Mouse (Mus musculus) lung, embryonic 16.5 days (tissue): Measurements from ENCODE around the gene Vegfd. TPM values are rescaled to one million over a fixed set of nuclear protein-coding genes. Genes with fewer than 3 reads are reported as not detected.

Experiments used
- ATAC-seq: fragments of 200-750 bp; cut with Nextera tagmentation; 2 replicates; pipeline ENCODE4 v1.8.0; 2017; ENCODE audit warnings: low read depth, mild to moderate bottlenecking, moderate library complexity
- H3K27ac ChIP-seq: fragments of 300-500 bp; sonication (generic); 2 replicates; pipeline ENCODE4 v1.5.1; 2014; ENCODE audit warnings: mild to moderate bottlenecking, control low read depth, low read length
- H3K27me3 ChIP-seq: fragments of 300-500 bp; sonication (generic); 2 replicates; pipeline ENCODE4 v1.6.1; 2014; ENCODE audit warnings: low read depth, low read length, mixed read lengths; ENCODE audit not compliant: control insufficient read depth, insufficient read depth
- H3K36me3 ChIP-seq: fragments of 300-500 bp; sonication (generic); 2 replicates; pipeline ENCODE4 v1.6.1; 2014; ENCODE audit warnings: low read length; ENCODE audit not compliant: control insufficient read depth, insufficient read depth
- H3K4me1 ChIP-seq: fragments of 300-500 bp; sonication (generic); replicated peaks from 2 replicates; pipeline ENCODE4 v1.6.1; 2014; ENCODE audit warnings: low read length, mixed read lengths; ENCODE audit not compliant: control insufficient read depth, insufficient read depth
- H3K4me2 ChIP-seq: fragments of 300-500 bp; sonication (generic); 2 replicates; pipeline ENCODE4 v1.6.1; 2014; ENCODE audit warnings: low read depth, low read length, control low read depth
- H3K4me3 ChIP-seq: fragments of 300-500 bp; sonication (generic); 2 replicates; pipeline ENCODE4 v1.5.1; 2014; ENCODE audit warnings: mild to moderate bottlenecking, low read length, control low read depth
- H3K9ac ChIP-seq: fragments of 300-500 bp; sonication (generic); 2 replicates; pipeline ENCODE4 v1.6.1; 2014; ENCODE audit warnings: low read length, control low read depth
- H3K9me3 ChIP-seq: fragments of 300-500 bp; sonication (generic); 2 replicates; pipeline ENCODE4 v1.6.1; 2016; ENCODE audit warnings: low read length; ENCODE audit not compliant: control insufficient read depth
- WGBS: fragments of 180-500 bp; shearing (Covaris S2); extraction: QIAGEN DNeasy Blood & Tissue Kit; methylation state at CpG from one replicate; pipeline ENCODE4 v1.1.7; 2014; 5-methylcytosine and 5-hydroxymethylcytosine counted together
- polyA plus RNA-seq: library from polyadenylated mRNA; unstranded; fragments of >200 nt; fragmentation: Nextera tagmentation; extraction: Ambion mirVana; gene quantifications from 2 replicates; pipeline ENCODE4 v1.2.1, GENCODE M21; 2015

Gene Vegfd
- polyA plus RNA-seq, 1 experiment from 2014 or later = 58.4 TPM

DNA sequence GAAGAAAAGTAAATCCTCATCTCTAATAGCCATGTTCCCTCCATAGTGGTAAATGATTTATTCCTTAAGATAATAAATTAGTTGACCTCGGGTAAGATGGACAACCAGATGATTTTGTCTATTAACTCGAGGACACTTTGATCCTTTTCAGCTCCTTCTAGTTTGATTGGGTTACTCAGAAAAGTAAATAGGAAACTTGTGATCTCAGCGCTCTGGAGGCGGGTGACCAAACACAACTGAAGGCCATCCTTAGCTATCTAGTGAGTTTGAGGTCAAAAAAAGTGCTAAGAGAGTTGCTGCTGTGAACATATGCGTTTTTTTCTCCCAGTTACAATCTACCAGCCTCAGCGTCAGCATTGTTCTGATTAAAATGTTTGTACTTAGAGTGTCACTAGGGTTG is 57.4 kb downstream of the Vegfd start:
- Histone ChIP-seq H3K9ac (no peak overlapping the region), H3K36me3 (peaks cover 10% of the 10 kb centered on the region; the same call in 1 of the 2 replicates), H3K9me3 (no peaks in the 10 kb centered on the region), H3K4me3 (no peak overlapping the region), H3K4me2 (no peak overlapping the region), H3K4me1 (no peaks in the 10 kb centered on the region), H3K27me3 (no peaks in the 10 kb centered on the region; the same call in 1 of the 2 replicates), H3K27ac (no peak overlapping the region)
- no peak for ATAC-seq
- 72% methylated on average over 6 of the region's 6 CpGs for WGBS

DNA sequence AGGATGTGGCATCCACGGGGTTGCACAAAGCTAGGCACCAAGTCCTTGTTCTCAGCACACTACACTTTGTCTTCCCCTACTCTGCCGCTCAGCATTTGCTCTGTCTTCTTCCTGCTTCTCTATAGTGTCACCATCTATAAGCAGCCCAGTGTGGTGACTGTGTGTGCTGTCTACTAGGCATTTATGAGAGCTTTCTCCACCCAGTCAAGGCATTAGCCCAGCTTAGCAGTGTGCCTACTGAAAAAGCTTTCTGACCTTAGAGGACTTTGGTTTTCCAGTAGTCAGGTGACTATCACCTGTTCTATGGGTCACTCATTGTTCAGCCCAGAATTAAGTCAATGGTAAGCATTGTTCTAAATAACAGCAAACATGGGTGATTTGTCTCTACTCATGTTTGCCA is 58.0 kb downstream of the Vegfd start:
- no peak overlapping the region for H3K9ac ChIP-seq
- 82% methylated on average over 2 of the region's 2 CpGs for WGBS
- no peaks in the 10 kb centered on the region for H3K9me3 ChIP-seq
- no peak overlapping the region for H3K27ac ChIP-seq
- H3K4me1 ChIP-seq = no peaks in the 10 kb centered on the region
- H3K4me3 ChIP-seq = no peak overlapping the region
- H3K4me2 ChIP-seq = no peak overlapping the region
- ATAC-seq = no peak
- H3K36me3 ChIP-seq = peaks cover 10% of the 10 kb centered on the region; the same call in 1 of the 2 replicates
- no peaks in the 10 kb centered on the region; the same call in 1 of the 2 replicates for H3K27me3 ChIP-seq

- Histone ChIP-seq H3K27ac (no peak overlapping the region), H3K4me3 (no peak overlapping the region), H3K4me2 (no peak overlapping the region), H3K4me1 (no peaks in the 10 kb centered on the region), H3K9ac (no peak overlapping the region), H3K9me3 (no peaks in the 10 kb centered on the region), H3K27me3 (no peaks in the 10 kb centered on the region; the same call in 1 of the 2 replicates), H3K36me3 (peaks cover 10% of the 10 kb centered on the region; the same call in 1 of the 2 replicates)
- WGBS = 88% methylated on average over 6 of the region's 6 CpGs
- ATAC-seq = no peak
Observed at GRCm38 (mm10) chrX:164431541-164431940, 58.4 kb downstream of the Vegfd start.

DNA sequence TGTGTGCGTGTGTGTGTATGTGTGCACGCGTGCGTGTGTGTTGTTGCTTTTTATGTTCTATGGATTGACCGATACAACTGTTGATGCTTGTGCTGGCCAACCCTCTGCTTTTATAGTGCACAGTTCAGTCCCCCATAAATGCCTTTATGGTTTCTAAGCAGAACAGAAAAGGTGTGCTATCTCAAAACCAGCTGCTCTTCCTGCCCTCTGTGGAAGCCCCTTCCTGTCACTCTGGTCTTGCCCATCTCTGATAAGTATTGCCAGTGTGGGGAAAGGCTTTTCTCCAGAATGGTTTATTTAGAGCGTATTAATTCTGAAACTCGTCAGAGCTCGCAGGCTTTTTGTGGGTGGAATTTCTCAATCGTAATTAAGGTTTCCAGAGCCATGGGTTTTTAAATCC is 59.5 kb downstream of the Vegfd start:
- Histone ChIP-seq H3K27ac (no peak overlapping the region), H3K36me3 (peaks cover 10% of the 10 kb centered on the region; the same call in 1 of the 2 replicates), H3K4me3 (no peak overlapping the region), H3K4me2 (no peak overlapping the region), H3K27me3 (no peaks in the 10 kb centered on the region; the same call in 1 of the 2 replicates), H3K9me3 (no peaks in the 10 kb centered on the region), H3K9ac (no peak overlapping the region), H3K4me1 (no peaks in the 10 kb centered on the region)
- WGBS = 89% methylated on average over 9 of the region's 9 CpGs
- no peak for ATAC-seq

DNA sequence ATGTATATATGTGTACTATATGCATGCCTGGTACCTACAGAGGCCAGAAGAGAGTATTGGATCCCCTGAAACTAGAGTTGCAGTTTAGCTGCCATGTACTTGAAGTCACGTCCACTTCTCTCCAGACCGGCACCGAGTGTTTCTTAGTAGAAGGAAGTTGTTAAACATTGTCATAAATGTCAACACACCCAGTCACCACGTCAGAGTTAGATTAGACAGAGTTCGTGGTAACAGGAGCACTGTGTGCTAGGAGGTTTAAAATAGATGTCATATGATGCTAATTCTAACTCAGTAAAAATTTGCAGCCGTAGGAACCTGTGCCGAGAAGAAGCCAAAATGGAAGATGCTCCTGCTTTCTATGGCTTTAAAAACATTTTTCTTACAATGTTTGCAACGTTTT is 63.5 kb downstream of the Vegfd start, which contains the start of gene Asb11:
Gene Asb11 (plus strand): TSS at position 286 of the 400 bp plus-strand sequence.
- ATAC-seq = no peak
- Histone ChIP-seq H3K9ac (no peak within 1 kb of the TSS), H3K4me1 (no peaks in the 10 kb centered on the region)

GRCm38 (mm10) chrX:164439462-164439861 is 66.3 kb downstream of the Vegfd start:
- Histone ChIP-seq H3K36me3 (no peaks in the 10 kb centered on the region), H3K4me3 (no peak overlapping the region), H3K4me2 (no peak overlapping the region), H3K27ac (peak overlapping the region; percentile 61), H3K27me3 (no peaks in the 10 kb centered on the region; the same call in 1 of the 2 replicates), H3K9ac (no peak overlapping the region), H3K9me3 (no peaks in the 10 kb centered on the region), H3K4me1 (no peaks in the 10 kb centered on the region)
- WGBS = 76% methylated on average over 7 of the region's 7 CpGs
- no peak for ATAC-seq

More for the DNA sequence above, 63.5 kb downstream of the Vegfd start, which contains the start of gene Asb11:
- Histone ChIP-seq H3K27ac (no peak within 1 kb of the TSS), H3K27me3 (no peaks in the 10 kb centered on the region; the same call in 1 of the 2 replicates), H3K4me3 (no peak within 1 kb of the TSS), H3K9me3 (no peaks in the 10 kb centered on the region), H3K36me3 (peaks cover 6% of the 10 kb centered on the region; the same call in 1 of the 2 replicates), H3K4me2 (no peak within 1 kb of the TSS)
- WGBS = 48% methylated on average over 8 of the region's 8 CpGs

GRCm38 (mm10) chrX:164440140-164440539 is 67.0 kb downstream of the Vegfd start:
- H3K4me2 ChIP-seq = no peak overlapping the region
- ATAC-seq = peak; percentile 96
- H3K27me3 ChIP-seq = no peaks in the 10 kb centered on the region; the same call in 1 of the 2 replicates
- peak overlapping the region; percentile 84 for H3K27ac ChIP-seq
- H3K4me1 ChIP-seq = no peaks in the 10 kb centered on the region
- no peaks in the 10 kb centered on the region for H3K9me3 ChIP-seq
- no peak overlapping the region for H3K9ac ChIP-seq
- H3K36me3 ChIP-seq = no peaks in the 10 kb centered on the region
- 40% methylated on average over 2 of the region's 2 CpGs for WGBS
- no peak overlapping the region for H3K4me3 ChIP-seq

GRCm38 (mm10) chrX:164440703-164441102 is 67.5 kb downstream of the Vegfd start:
- Histone ChIP-seq H3K4me1 (no peaks in the 10 kb centered on the region), H3K9ac (no peak overlapping the region), H3K4me3 (no peak overlapping the region), H3K36me3 (no peaks in the 10 kb centered on the region), H3K27me3 (no peaks in the 10 kb centered on the region; the same call in 1 of the 2 replicates), H3K9me3 (no peaks in the 10 kb centered on the region), H3K4me2 (no peak overlapping the region), H3K27ac (peak overlapping the region; percentile 84)
- no peak for ATAC-seq
- WGBS = 50% methylated on average over 3 of the region's 3 CpGs

DNA sequence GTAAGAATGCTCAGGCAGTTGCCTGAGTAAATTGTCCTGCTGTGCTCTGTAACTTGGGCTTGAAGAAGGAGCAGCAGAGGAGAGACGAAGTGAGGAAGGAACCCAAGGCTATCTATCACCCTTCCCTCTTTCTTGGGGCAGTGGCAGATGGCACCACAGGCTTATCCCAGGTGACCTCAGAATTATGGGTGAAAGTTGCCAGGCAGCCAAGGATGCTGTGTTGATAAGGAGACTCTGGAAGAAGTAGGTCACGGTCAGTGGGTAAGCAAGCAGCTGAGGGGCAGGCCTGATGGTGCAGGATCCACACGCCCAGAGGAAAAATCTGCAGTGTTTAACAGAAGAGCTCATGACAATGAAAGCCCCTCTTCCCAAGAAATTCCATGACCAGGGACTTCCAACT is 68.1 kb downstream of the Vegfd start:
- H3K4me3 ChIP-seq = no peak overlapping the region
- no peak overlapping the region for H3K9ac ChIP-seq
- H3K9me3 ChIP-seq = no peaks in the 10 kb centered on the region
- H3K27me3 ChIP-seq = no peaks in the 10 kb centered on the region
- H3K4me1 ChIP-seq = no peaks in the 10 kb centered on the region
- H3K4me2 ChIP-seq = no peak overlapping the region
- no peak for ATAC-seq
- no peaks in the 10 kb centered on the region for H3K36me3 ChIP-seq
- 66% methylated on average over 3 of the region's 3 CpGs for WGBS
- peak overlapping the region; percentile 84 for H3K27ac ChIP-seq
